Mouse (Mus musculus) intestine, embryonic 14.5 days (tissue): Measurements from ENCODE around the gene Fam171a2. TPM values are rescaled to one million over a fixed set of nuclear protein-coding genes. Genes with fewer than 3 reads are reported as not detected.

Source experiments
- ATAC-seq: fragments of 200-750 bp; cut with Nextera tagmentation; replicated peaks from 2 replicates; pipeline ENCODE4 v1.8.0; 2017; ENCODE audit warnings: low read depth, moderate number of reproducible peaks, moderate TSS enrichment, moderate library complexity; ENCODE audit not compliant: low FRiP score, low TSS enrichment
- DNase-seq: peaks from one replicate; pipeline ENCODE4 v3.0.0-alpha.2; 2018; ENCODE audit warnings: low spot score
- H3K27ac ChIP-seq: fragments of 300-500 bp; sonication (generic); 2 replicates; pipeline ENCODE4 v1.5.1; 2014; ENCODE audit warnings: low read depth, mild to moderate bottlenecking, control low read depth
- H3K27me3 ChIP-seq: fragments of 300-500 bp; sonication (generic); replicated peaks from 2 replicates; pipeline ENCODE4 v1.6.1; 2014; ENCODE audit warnings: low read length, control low read depth; ENCODE audit not compliant: control insufficient read depth, insufficient read depth
- H3K36me3 ChIP-seq: fragments of 300-500 bp; sonication (generic); 2 replicates; pipeline ENCODE4 v1.6.1; 2014; ENCODE audit warnings: low read length, control low read depth; ENCODE audit not compliant: control insufficient read depth, insufficient read depth
- H3K4me1 ChIP-seq: fragments of 300-500 bp; sonication (generic); replicated peaks from 2 replicates; pipeline ENCODE4 v1.6.1; 2014; ENCODE audit warnings: low read length, control low read depth, mixed read lengths; ENCODE audit not compliant: control insufficient read depth, insufficient read depth
- H3K4me2 ChIP-seq: fragments of 300-500 bp; sonication (generic); 2 replicates; pipeline ENCODE4 v1.6.1; 2014; ENCODE audit warnings: low read length
- H3K4me3 ChIP-seq: fragments of 300-500 bp; sonication (generic); 2 replicates; pipeline ENCODE4 v1.5.1; 2014; ENCODE audit warnings: low read depth, low read length, control low read depth, mixed read lengths
- H3K9ac ChIP-seq: fragments of 300-500 bp; sonication (generic); 2 replicates; pipeline ENCODE4 v1.6.1; 2014; ENCODE audit warnings: mild to moderate bottlenecking, low read length
- H3K9me3 ChIP-seq: fragments of 300-500 bp; sonication (generic); 2 replicates; pipeline ENCODE4 v1.6.1; 2016; ENCODE audit warnings: low read length, control low read depth; ENCODE audit not compliant: control insufficient read depth
- WGBS: fragments of 180-500 bp; shearing (Covaris S2); extraction: QIAGEN DNeasy Blood & Tissue Kit; methylation state at CpG from one replicate; pipeline ENCODE4 v1.1.7; 2014; 5-methylcytosine and 5-hydroxymethylcytosine counted together
- polyA plus RNA-seq: library from polyadenylated mRNA; unstranded; fragments of >200 nt; fragmentation: Nextera tagmentation; extraction: Ambion mirVana; gene quantifications from 2 replicates; pipeline ENCODE4 v1.2.1, GENCODE M21; 2014

Gene Fam171a2
- 4.5 and 4.7 TPM in 2 replicates for polyA plus RNA-seq

DNA sequence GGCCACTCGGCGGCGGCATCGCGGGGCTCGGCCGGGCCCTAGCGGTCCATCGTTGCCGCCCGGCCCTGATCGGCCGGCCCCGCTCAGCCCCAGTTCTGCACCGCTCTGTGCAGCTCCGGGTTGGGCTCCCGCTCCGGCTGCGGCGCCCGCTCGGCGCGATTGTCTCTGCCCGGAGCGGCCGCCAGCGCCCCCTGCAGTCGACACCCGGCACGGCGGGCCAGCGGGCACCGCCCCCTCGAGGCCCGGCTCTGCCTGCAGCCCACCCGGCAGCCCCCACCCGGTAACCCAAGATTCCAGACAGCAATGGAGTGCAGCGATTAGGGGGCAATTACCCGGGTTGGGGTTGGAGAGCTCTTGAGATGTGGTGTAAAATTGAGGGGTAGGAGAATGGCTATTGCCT, at the start of gene Fam171a2:
Gene Fam171a2, minus strand, starts transcription at position 186 of the 400 bp plus-strand sequence.
- Histone ChIP-seq H3K4me2 (peak within 1 kb of the TSS; percentile 75), H3K36me3 (peaks cover 2% of the 10 kb centered on the region; the same call in 1 of the 2 replicates), H3K4me1 (peaks cover 37% of the 10 kb centered on the region), H3K9me3 (no peaks in the 10 kb centered on the region), H3K9ac (peak within 1 kb of the TSS; percentile 94), H3K27me3 (peaks cover 4% of the 10 kb centered on the region; the same call in 1 of the 2 replicates), H3K4me3 (peak within 1 kb of the TSS; percentile 86), H3K27ac (peak within 1 kb of the TSS; percentile 90)
- DNase-seq: peak; percentile 95
- 0% methylated on average over 33 of the region's 40 CpGs for WGBS
- ATAC-seq: peak; percentile 72; the same call in 1 of the 2 replicates

DNA sequence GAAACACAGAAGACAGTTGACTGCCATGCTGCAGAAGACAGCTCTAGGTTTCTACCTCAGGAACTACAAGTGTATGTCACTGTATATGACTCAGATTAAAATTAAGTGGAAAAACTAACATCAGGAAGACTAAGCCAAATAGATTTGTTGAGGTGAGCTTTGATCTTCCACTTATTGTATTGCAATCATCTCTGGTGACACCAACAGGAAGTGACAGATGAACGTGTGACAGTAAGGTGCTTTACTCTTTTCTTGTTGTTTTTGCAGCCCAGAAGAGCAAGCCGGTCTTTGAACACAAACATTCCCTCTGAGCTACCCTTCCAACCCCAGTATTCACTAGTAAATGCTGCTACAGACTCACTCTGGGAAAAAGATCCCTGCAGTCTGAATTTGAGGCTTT, 49.2 kb upstream of the Fam171a2 start:
- Histone ChIP-seq H3K9me3 (no peaks in the 10 kb centered on the region), H3K36me3 (peaks cover 62% of the 10 kb centered on the region), H3K4me2 (no peak overlapping the region), H3K27me3 (no peaks in the 10 kb centered on the region), H3K27ac (no peak overlapping the region), H3K9ac (no peak overlapping the region), H3K4me1 (no peaks in the 10 kb centered on the region), H3K4me3 (no peak overlapping the region)
- DNase-seq (no peak), ATAC-seq (no peak)
- 80% methylated on average over 2 of the region's 2 CpGs for WGBS

DNA sequence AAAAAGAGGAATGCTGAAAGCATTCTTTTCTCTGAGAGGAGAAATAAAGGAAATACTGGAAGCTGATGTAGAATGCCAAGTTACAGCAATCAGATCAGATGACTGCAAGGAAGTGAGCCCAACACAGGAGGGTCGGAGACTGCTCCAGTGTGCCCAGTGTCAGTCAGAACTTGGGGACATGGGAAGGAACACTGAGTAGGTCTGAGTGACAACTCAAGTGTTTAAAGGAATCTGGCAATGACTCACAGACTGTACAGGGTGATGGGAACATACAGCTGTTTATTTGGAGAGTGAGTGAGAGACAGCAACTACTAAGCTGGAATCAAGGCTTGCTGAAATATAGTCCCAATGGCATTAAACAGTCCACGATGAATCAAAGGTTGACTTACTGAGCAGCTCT, 48.7 kb upstream of the Fam171a2 start:
- Histone ChIP-seq H3K27me3 (no peaks in the 10 kb centered on the region), H3K9ac (no peak overlapping the region), H3K4me3 (no peak overlapping the region), H3K27ac (no peak overlapping the region), H3K36me3 (peaks cover 58% of the 10 kb centered on the region), H3K4me2 (no peak overlapping the region), H3K9me3 (no peaks in the 10 kb centered on the region), H3K4me1 (no peaks in the 10 kb centered on the region)
- 98% methylated on average over 2 of the region's 2 CpGs for WGBS
- ATAC-seq (no peak), DNase-seq (no peak)

DNA sequence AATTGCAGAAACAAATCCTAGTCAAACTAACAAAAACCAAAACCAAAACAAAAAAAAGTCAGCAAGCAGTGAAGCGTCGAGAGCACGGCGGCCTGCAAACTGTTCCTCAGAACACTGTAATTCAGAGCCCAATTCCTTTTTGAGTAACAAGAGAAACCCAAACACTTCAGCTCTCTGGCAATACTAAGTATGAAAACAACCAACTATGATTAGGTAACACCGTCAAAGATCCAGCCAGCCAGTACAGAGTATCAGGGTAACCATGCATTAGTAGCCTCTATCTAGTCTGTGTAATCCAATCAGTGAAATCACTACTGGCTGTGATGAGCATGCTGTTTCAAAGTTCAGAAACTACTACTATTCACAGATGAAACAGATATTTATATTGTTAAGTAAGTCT, 48.3 kb upstream of the Fam171a2 start:
- Histone ChIP-seq H3K4me2 (no peak overlapping the region), H3K36me3 (peaks cover 53% of the 10 kb centered on the region), H3K9me3 (no peaks in the 10 kb centered on the region), H3K27me3 (no peaks in the 10 kb centered on the region), H3K9ac (no peak overlapping the region), H3K4me1 (no peaks in the 10 kb centered on the region), H3K4me3 (no peak overlapping the region), H3K27ac (no peak overlapping the region)
- 98% methylated on average over 5 of the region's 5 CpGs for WGBS
- DNase-seq (no peak), ATAC-seq (no peak)

DNA sequence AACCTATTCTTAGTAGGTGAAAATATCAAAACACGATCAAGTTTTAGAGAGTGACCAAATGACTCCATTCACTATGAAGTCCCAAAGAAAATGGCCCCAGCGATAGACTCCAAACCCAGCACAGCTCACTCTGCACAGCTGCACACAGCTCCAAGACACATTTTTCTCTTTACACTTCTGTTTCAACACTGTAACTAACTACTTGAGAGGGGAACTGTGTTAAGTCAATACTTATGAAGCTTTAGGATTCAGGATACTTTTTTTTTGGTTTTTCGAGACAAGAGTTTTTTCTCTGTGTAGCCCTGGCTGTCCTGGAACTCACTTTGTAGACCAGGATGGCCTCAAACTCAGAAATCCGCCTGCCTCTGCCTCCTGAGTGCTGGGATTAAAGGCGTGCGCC, 47.6 kb upstream of the Fam171a2 start:
- WGBS: 97% methylated on average over 6 of the region's 6 CpGs
- peaks cover 48% of the 10 kb centered on the region for H3K36me3 ChIP-seq
- H3K9ac ChIP-seq: no peak overlapping the region
- H3K27me3 ChIP-seq: no peaks in the 10 kb centered on the region
- H3K4me3 ChIP-seq: no peak overlapping the region
- no peaks in the 10 kb centered on the region for H3K9me3 ChIP-seq
- H3K4me2 ChIP-seq: no peak overlapping the region
- no peaks in the 10 kb centered on the region for H3K4me1 ChIP-seq
- H3K27ac ChIP-seq: no peak overlapping the region
- DNase-seq: no peak
- ATAC-seq: no peak

DNA sequence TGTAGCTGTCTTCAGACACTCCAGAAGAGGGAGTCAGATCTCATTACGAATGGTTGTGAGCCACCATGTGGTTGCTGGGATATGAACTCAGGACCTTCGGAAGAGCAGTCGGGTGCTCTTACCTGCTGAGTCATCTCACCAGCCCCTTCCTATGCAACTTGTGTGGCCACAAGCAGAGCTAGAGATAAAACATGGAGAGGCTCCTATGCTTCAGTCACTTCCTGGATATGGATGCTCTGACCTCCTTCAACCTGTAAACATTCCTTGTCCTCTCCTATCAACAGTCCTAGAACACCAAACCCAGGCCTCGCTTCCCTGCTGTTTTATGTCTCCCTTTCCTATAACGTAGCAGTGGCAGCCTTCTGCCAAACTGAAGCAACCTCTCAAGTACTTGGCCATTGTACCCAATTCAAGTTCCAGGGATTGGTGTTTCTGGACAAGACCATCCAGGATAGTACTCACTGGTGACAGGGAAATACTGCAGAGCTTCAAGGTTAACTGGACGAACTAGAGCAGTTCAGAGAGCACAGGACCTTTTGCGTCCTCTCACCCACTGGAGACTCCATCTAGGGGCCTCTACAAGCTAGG, 46.7 kb upstream of the Fam171a2 start:
- Histone ChIP-seq H3K36me3 (peaks cover 39% of the 10 kb centered on the region), H3K27me3 (no peaks in the 10 kb centered on the region), H3K4me2 (no peak overlapping the region), H3K9me3 (no peaks in the 10 kb centered on the region), H3K4me1 (no peaks in the 10 kb centered on the region), H3K9ac (no peak overlapping the region), H3K4me3 (no peak overlapping the region), H3K27ac (no peak overlapping the region)
- DNase-seq (no peak), ATAC-seq (no peak)
- 82% methylated on average over 7 of the region's 7 CpGs for WGBS

DNA sequence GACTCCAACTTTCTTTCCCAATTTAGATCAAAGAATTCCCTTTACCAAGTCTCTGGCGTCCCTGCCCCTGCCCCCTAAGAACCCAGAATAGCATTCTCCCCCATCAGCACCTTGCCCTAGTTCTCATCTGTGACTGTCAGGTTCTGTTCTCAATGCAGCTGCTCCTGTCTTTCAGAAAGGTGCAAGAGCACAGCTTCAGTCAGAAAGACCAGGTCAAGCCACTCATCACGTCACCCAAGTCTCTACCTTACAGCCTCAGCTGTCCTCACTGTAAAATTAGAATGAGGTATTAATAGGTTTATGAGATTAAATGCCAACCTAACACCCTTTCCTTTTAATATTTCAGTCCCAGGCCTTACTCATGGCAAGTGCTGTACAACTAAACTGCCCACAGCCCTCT, 45.8 kb upstream of the Fam171a2 start:
- Histone ChIP-seq H3K9me3 (no peaks in the 10 kb centered on the region), H3K4me3 (no peak overlapping the region), H3K9ac (no peak overlapping the region), H3K4me1 (no peaks in the 10 kb centered on the region), H3K4me2 (no peak overlapping the region), H3K27me3 (no peaks in the 10 kb centered on the region), H3K27ac (no peak overlapping the region), H3K36me3 (peaks cover 30% of the 10 kb centered on the region)
- 95% methylated on average over 2 of the region's 2 CpGs for WGBS
- DNase-seq (no peak), ATAC-seq (no peak)

DNA sequence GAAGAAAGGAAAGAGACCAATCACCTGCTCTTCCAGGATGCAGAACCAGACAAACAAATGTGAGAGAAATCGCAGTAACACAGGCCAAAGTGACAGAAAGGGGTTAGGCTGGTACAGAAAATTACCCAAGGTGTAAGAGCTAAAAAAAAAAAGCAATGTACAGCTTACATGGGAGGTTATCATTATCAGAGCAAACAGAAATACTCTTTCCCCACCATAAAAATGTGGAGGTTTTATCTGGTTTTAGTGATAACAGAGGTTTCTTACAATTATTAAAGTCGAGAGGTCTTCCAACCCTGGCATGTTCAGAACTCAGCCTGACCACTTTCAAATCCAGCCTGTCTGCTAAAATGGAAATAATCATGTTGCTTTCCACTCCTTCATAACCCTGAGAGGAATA, 40.4 kb upstream of the Fam171a2 start:
- ATAC-seq (no peak), DNase-seq (no peak)
- no peaks in the 10 kb centered on the region for H3K9me3 ChIP-seq
- H3K4me1 ChIP-seq: no peaks in the 10 kb centered on the region
- no peak overlapping the region for H3K4me2 ChIP-seq
- no peak overlapping the region for H3K4me3 ChIP-seq
- no peaks in the 10 kb centered on the region for H3K27me3 ChIP-seq
- WGBS: 77% methylated on average over 2 of the region's 2 CpGs
- H3K27ac ChIP-seq: no peak overlapping the region
- H3K36me3 ChIP-seq: peaks cover 35% of the 10 kb centered on the region
- no peak overlapping the region for H3K9ac ChIP-seq

DNA sequence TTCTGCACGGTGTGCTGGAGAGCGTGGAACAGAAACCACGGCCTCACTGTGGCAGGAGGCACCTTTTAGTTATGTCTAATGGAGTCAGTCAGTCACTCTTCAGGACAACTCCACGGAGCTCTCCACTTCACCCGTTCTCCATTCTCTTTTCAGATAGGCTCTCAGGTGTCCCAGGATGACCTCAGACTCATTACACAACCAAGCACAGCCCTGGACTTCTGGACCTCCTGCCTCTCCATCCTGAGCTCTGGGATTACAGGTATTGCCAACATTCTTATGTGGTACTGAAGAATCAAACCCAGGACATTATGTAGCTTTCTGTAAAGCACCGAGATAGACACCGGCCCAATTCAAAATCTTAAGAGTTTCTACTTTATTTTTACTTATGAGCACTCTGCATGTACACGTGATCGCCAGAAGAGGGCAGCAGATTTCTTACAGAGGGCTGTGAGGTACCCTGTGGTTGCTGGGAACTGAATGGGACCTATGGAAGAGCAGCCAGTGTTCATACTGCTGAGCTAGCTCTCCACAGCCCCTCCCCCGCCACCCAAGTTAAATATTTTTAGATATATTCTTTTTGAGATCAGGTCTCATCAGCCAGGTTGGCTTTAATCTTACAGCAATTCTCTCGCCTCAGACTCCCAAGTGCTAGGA, 39.4 kb upstream of the Fam171a2 start:
- no peaks in the 10 kb centered on the region for H3K9me3 ChIP-seq
- 69% methylated on average over 11 of the region's 11 CpGs for WGBS
- H3K36me3 ChIP-seq: peaks cover 41% of the 10 kb centered on the region
- no peak for DNase-seq
- no peak overlapping the region for H3K4me2 ChIP-seq
- H3K4me1 ChIP-seq: no peaks in the 10 kb centered on the region
- H3K27ac ChIP-seq: no peak overlapping the region
- H3K9ac ChIP-seq: no peak overlapping the region
- ATAC-seq: no peak; the same call in 1 of the 2 replicates
- H3K27me3 ChIP-seq: no peaks in the 10 kb centered on the region
- no peak overlapping the region for H3K4me3 ChIP-seq
